Mouse (Mus musculus) MEL (cell line): ENCODE results near the gene C130032M10Rik. TPM values are rescaled to one million over a fixed set of nuclear protein-coding genes. Genes with fewer than 3 reads are reported as not detected.

Experiments
- DNase-seq: peaks from one replicate; pipeline ENCODE4 v3.0.0; 2011; ENCODE audit warnings: low read depth, low spot score
- H3K27ac ChIP-seq: 2 replicates; pipeline ENCODE4 v1.5.1; 2012; ENCODE audit warnings: low read depth, mild to moderate bottlenecking, control low read depth, low read length, moderate library complexity; ENCODE audit not compliant: control insufficient read depth
- H3K27me3 ChIP-seq, 2 experiments: fragments of 150-350 bp in 1 of 2; sonication (generic) in 1 of 2; 2 replicates each; pipeline ENCODE4 v1.6.1; 2012; ENCODE audit warnings: low read length in 2 of 2, mild to moderate bottlenecking in 2 of 2, improper control_type of control experiment in 1 of 2, moderate library complexity in 1 of 2; ENCODE audit not compliant: insufficient read depth in 2 of 2, control insufficient read depth in 1 of 2
- H3K36me3 ChIP-seq, 2 experiments: 2 replicates each; pipeline ENCODE4 v1.6.1; 2012 to 2014; ENCODE audit warnings: low read length in 2 of 2, improper control_type of control experiment in 1 of 2, inconsistent platforms in 1 of 2, mild to moderate bottlenecking in 1 of 2; ENCODE audit not compliant: insufficient read depth in 2 of 2, control insufficient read depth in 1 of 2
- H3K4me1 ChIP-seq, 2 experiments: fragments of 150-350 bp in 1 of 2; sonication (generic) in 1 of 2; 2 replicates each; pipeline ENCODE4 v1.6.1; 2012; ENCODE audit warnings: low read length in 2 of 2, improper control_type of control experiment in 1 of 2, mild to moderate bottlenecking in 1 of 2; ENCODE audit not compliant: insufficient read depth in 2 of 2, control insufficient read depth in 1 of 2
- H3K4me3 ChIP-seq, 2 experiments: fragments of 150-350 bp in 1 of 2; sonication (generic) in 1 of 2; 2 replicates each; pipeline ENCODE4 v1.5.1; 2012; ENCODE audit warnings: low read depth in 2 of 2, low read length in 2 of 2, mild to moderate bottlenecking in 2 of 2, moderate library complexity in 2 of 2, control low read depth in 1 of 2, improper control_type of control experiment in 1 of 2; ENCODE audit not compliant: control insufficient read depth in 1 of 2, insufficient read depth in 1 of 2
- H3K79me2 ChIP-seq: 2 replicates; pipeline ENCODE4 v1.6.1; 2012; ENCODE audit warnings: mild to moderate bottlenecking, low read length, moderate library complexity; ENCODE audit not compliant: control insufficient read depth, poor library complexity, insufficient read depth
- H3K9ac ChIP-seq: 2 replicates; pipeline ENCODE4 v1.6.1; 2012; ENCODE audit warnings: low read depth, mild to moderate bottlenecking, control low read depth, low read length, moderate library complexity; ENCODE audit not compliant: control insufficient read depth, poor library complexity, severe bottlenecking
- H3K9me3 ChIP-seq: fragments of 150-350 bp; sonication (generic); replicated peaks from 2 replicates; pipeline ENCODE4 v1.6.1; 2012; ENCODE audit warnings: mild to moderate bottlenecking, low read length, improper control_type of control experiment, moderate library complexity; ENCODE audit not compliant: insufficient read depth
- BHLHE40 ChIP-seq: IDR thresholded peaks from 2 replicates; pipeline ENCODE4 v1.6.1; 2012; ENCODE audit warnings: low read depth, mild to moderate bottlenecking, inconsistent platforms, low read length, improper control_type of control experiment, borderline replicate concordance
- CHD1 ChIP-seq: IDR thresholded peaks from 2 replicates; pipeline ENCODE4 v1.6.1; 2012; ENCODE audit warnings: low read depth, mild to moderate bottlenecking, inconsistent platforms, low read length, improper control_type of control experiment
- CTCF ChIP-seq, 3 experiments: IDR thresholded peaks in 2 of 3; conservative IDR thresholded peaks in 1 of 3; 2 replicates each; pipeline ENCODE4 v1.5.1; 2011 to 2012; ENCODE audit warnings: low read length in 3 of 3, low read depth in 2 of 3, mild to moderate bottlenecking in 2 of 3, improper control_type of control experiment in 1 of 3, inconsistent platforms in 1 of 3, mixed read lengths in 1 of 3, moderate library complexity in 1 of 3; ENCODE audit not compliant: control insufficient read depth in 1 of 3, insufficient read depth in 1 of 3, poor library complexity in 1 of 3, severe bottlenecking in 1 of 3
- E2F4 ChIP-seq: IDR thresholded peaks from 2 replicates; pipeline ENCODE4 v1.6.1; 2011; ENCODE audit warnings: low read depth, low read length, improper control_type of control experiment, borderline replicate concordance
- EP300 ChIP-seq, 2 experiments: IDR thresholded peaks; 2 replicates each; pipeline ENCODE4 v1.6.1; 2011; ENCODE audit warnings: improper control_type of control experiment in 2 of 2, low read length in 2 of 2, low read depth in 1 of 2, mild to moderate bottlenecking in 1 of 2
- ETS1 ChIP-seq: IDR thresholded peaks from 2 replicates; pipeline ENCODE4 v1.6.1; 2012; ENCODE audit warnings: low read depth, mild to moderate bottlenecking, inconsistent platforms, low read length, improper control_type of control experiment, moderate library complexity
- GABPA ChIP-seq: IDR thresholded peaks from 2 replicates; pipeline ENCODE4 v1.6.1; 2012; ENCODE audit warnings: low read depth, mild to moderate bottlenecking, inconsistent platforms, low read length, improper control_type of control experiment, moderate library complexity
- HCFC1 ChIP-seq: IDR thresholded peaks from 2 replicates; pipeline ENCODE4 v1.6.1; 2012; ENCODE audit warnings: low read depth, mild to moderate bottlenecking, inconsistent platforms, low read length, improper control_type of control experiment, moderate library complexity
- JUND ChIP-seq: IDR thresholded peaks from 2 replicates; pipeline ENCODE4 v1.6.1; 2011; ENCODE audit warnings: low read depth, mild to moderate bottlenecking, improper control_type of control experiment, low read length
- KAT2A ChIP-seq: conservative IDR thresholded peaks from 2 replicates; pipeline ENCODE4 v1.6.1; 2012; ENCODE audit warnings: low read depth, low read length, improper control_type of control experiment, inconsistent platforms
- MAX ChIP-seq: IDR thresholded peaks from 2 replicates; pipeline ENCODE4 v1.6.1; 2011; ENCODE audit warnings: low read length, improper control_type of control experiment
- MAZ ChIP-seq: IDR thresholded peaks from 2 replicates; pipeline ENCODE4 v1.6.1; 2012; ENCODE audit warnings: low read depth, mild to moderate bottlenecking, inconsistent platforms, low read length, improper control_type of control experiment
- MEF2A ChIP-seq: IDR thresholded peaks from 2 replicates; pipeline ENCODE4 v1.6.1; 2014; ENCODE audit warnings: low read depth, mild to moderate bottlenecking, inconsistent platforms, low read length, improper control_type of control experiment; ENCODE audit not compliant: poor library complexity, insufficient replicate concordance, severe bottlenecking; ENCODE audit errors: extremely low read depth
- MYC ChIP-seq: IDR thresholded peaks from 2 replicates; pipeline ENCODE4 v1.6.1; 2011; ENCODE audit warnings: low read depth, mild to moderate bottlenecking, low read length, improper control_type of control experiment, moderate library complexity
- NELFE ChIP-seq: IDR thresholded peaks from 2 replicates; pipeline ENCODE4 v1.6.1; 2011; ENCODE audit warnings: low read depth, low read length, improper control_type of control experiment
- NRF1 ChIP-seq: IDR thresholded peaks from 2 replicates; pipeline ENCODE4 v1.6.1; 2014; ENCODE audit warnings: low read depth, mild to moderate bottlenecking, inconsistent platforms, low read length, improper control_type of control experiment, moderate library complexity; ENCODE audit not compliant: poor library complexity, insufficient read depth, severe bottlenecking
- POLR2A ChIP-seq, 2 experiments: IDR thresholded peaks; 2 replicates each; pipeline ENCODE4 v1.6.1; 2011 to 2012; ENCODE audit warnings: low read length in 2 of 2, mild to moderate bottlenecking in 2 of 2, control low read depth in 1 of 2, improper control_type of control experiment in 1 of 2, low read depth in 1 of 2, moderate library complexity in 1 of 2; ENCODE audit not compliant: control insufficient read depth in 1 of 2, insufficient read depth in 1 of 2, poor library complexity in 1 of 2
- POLR2AphosphoS5 ChIP-seq: IDR thresholded peaks from 2 replicates; pipeline ENCODE4 v1.6.1; 2012; ENCODE audit warnings: low read depth, borderline replicate concordance, mild to moderate bottlenecking, inconsistent platforms, low read length, moderate library complexity, mixed read lengths
- RCOR1 ChIP-seq: IDR thresholded peaks from 2 replicates; pipeline ENCODE4 v1.6.1; 2012; ENCODE audit warnings: low read depth, mild to moderate bottlenecking, inconsistent platforms, low read length, improper control_type of control experiment
- SIN3A ChIP-seq: IDR thresholded peaks from 2 replicates; pipeline ENCODE4 v1.6.1; 2012; ENCODE audit warnings: low read length, improper control_type of control experiment, inconsistent platforms
- TBP ChIP-seq: IDR thresholded peaks from 2 replicates; pipeline ENCODE4 v1.8.0; 2011; ENCODE audit warnings: low read depth, low read length, improper control_type of control experiment
- TCF12 ChIP-seq: IDR thresholded peaks from 2 replicates; pipeline ENCODE4 v1.6.1; 2014; ENCODE audit warnings: low read depth, mild to moderate bottlenecking, inconsistent platforms, low read length, improper control_type of control experiment, moderate library complexity
- UBTF ChIP-seq: IDR thresholded peaks from 2 replicates; pipeline ENCODE4 v1.6.1; 2012; ENCODE audit warnings: low read depth, mild to moderate bottlenecking, inconsistent platforms, low read length, improper control_type of control experiment, moderate library complexity, borderline replicate concordance; ENCODE audit not compliant: insufficient read depth
- USF2 ChIP-seq, 2 experiments: IDR thresholded peaks; 2 replicates each; pipeline ENCODE4 v1.6.1; 2011 to 2012; ENCODE audit warnings: improper control_type of control experiment in 2 of 2, low read length in 2 of 2, borderline replicate concordance in 1 of 2, inconsistent platforms in 1 of 2, low read depth in 1 of 2, mild to moderate bottlenecking in 1 of 2; ENCODE audit not compliant: insufficient read depth in 1 of 2
- ZC3H11A ChIP-seq: IDR thresholded peaks from 2 replicates; pipeline ENCODE4 v1.6.1; 2012; ENCODE audit warnings: low read depth, mild to moderate bottlenecking, inconsistent platforms, low read length, improper control_type of control experiment
- ZKSCAN1 ChIP-seq: IDR thresholded peaks from 2 replicates; pipeline ENCODE4 v1.6.1; 2012; ENCODE audit warnings: low read depth, mild to moderate bottlenecking, inconsistent platforms, low read length, improper control_type of control experiment, moderate library complexity
- ZMIZ1 ChIP-seq: IDR thresholded peaks from 2 replicates; pipeline ENCODE4 v1.6.1; 2012; ENCODE audit warnings: low read depth, mild to moderate bottlenecking, inconsistent platforms, low read length, improper control_type of control experiment, moderate library complexity
- ZNF384 ChIP-seq: IDR thresholded peaks from 2 replicates; pipeline ENCODE4 v1.6.1; 2012; ENCODE audit warnings: low read depth, mild to moderate bottlenecking, inconsistent platforms, low read length, improper control_type of control experiment
- polyA plus RNA-seq, 2 experiments: library from polyadenylated mRNA; stranded (reverse) in 1 of 2; unstranded in 1 of 2; fragments of >175 nt in 1 of 2; fragments of >200 nt in 1 of 2; gene quantifications; 2 replicates each; pipeline versions ENCODE4 v1.2.1 to v1.2.4; 2012; ENCODE audit warnings: low replicate concordance in 2 of 2, low read depth in 1 of 2; ENCODE audit not compliant: insufficient read length in 2 of 2, insufficient read depth in 1 of 2, missing spikeins in 1 of 2
- total RNA-seq: library from RNA; depleted of rRNA; stranded (reverse); fragments of 300-350 nt; gene quantifications from 2 replicates; pipeline ENCODE4 v1.2.3, GENCODE M21; 2012

The C130032M10Rik gene
- total and polyA plus RNA-seq, 3 experiments, result not detected

- H3K4me3 ChIP-seq, result no peak overlapping the region
- H3K9me3 ChIP-seq, result no peaks in the 10 kb centered on the region
- no peaks in the 10 kb centered on the region for H3K79me2 ChIP-seq
- no peak overlapping the region for H3K27ac ChIP-seq
- no peak for TF ChIP-seq BHLHE40
- no peak for TF ChIP-seq TBP
- TF ChIP-seq ETS1, result no peak
- TF ChIP-seq E2F4, result no peak
- TF ChIP-seq CTCF (IDR thresholded peaks at IDR 0.05 in 2 of 3, conservative IDR thresholded peaks at IDR 0.05 in 1 of 3; ENCODE audit: control insufficient read depth in 1 of 3, insufficient read depth in 1 of 3, low read depth in 2 of 3, low read length in 3 of 3, poor library complexity in 1 of 3, severe bottlenecking in 1 of 3), result no peak
- no peak for TF ChIP-seq SIN3A
- no peak for TF ChIP-seq ZC3H11A
- TF ChIP-seq KAT2A, result no peak
- TF ChIP-seq EP300 (IDR thresholded peaks at IDR 0.05; ENCODE audit: low read depth in 1 of 2, low read length in 2 of 2), result no peak
- no peak for TF ChIP-seq NELFE
- no peak for TF ChIP-seq POLR2AphosphoS5
- TF ChIP-seq MAZ, result no peak
- TF ChIP-seq MAX, result no peak
- no peak for TF ChIP-seq ZMIZ1
- TF ChIP-seq USF2 (IDR thresholded peaks at IDR 0.05; ENCODE audit: borderline replicate concordance in 1 of 2, insufficient read depth in 1 of 2, low read depth in 1 of 2, low read length in 2 of 2), result no peak
- TF ChIP-seq UBTF, result no peak
- TF ChIP-seq MEF2A, result no peak
- TF ChIP-seq MYC, result no peak
- no peak for TF ChIP-seq NRF1
- no peaks in the 10 kb centered on the region for H3K36me3 ChIP-seq
- no peak for DNase-seq
- H3K27me3 ChIP-seq, result no peaks in the 10 kb centered on the region
- H3K9ac ChIP-seq, result no peak overlapping the region
- no peaks in the 10 kb centered on the region for H3K4me1 ChIP-seq
Observed at GRCm38 (mm10) chr9:114544754-114545393, 29.4 kb downstream of the C130032M10Rik start.

GRCm38 (mm10) chr9:114546765-114547164 lies 31.3 kb downstream of the C130032M10Rik start:
- no peak for DNase-seq
- Histone ChIP-seq H3K36me3 (no peaks in the 10 kb centered on the region), H3K4me1 (no peaks in the 10 kb centered on the region), H3K27ac (no peak overlapping the region), H3K9ac (no peak overlapping the region), H3K4me3 (no peak overlapping the region), H3K9me3 (no peaks in the 10 kb centered on the region), H3K79me2 (no peaks in the 10 kb centered on the region), H3K27me3 (no peaks in the 10 kb centered on the region)
- TF ChIP-seq EP300 (IDR thresholded peaks at IDR 0.05; ENCODE audit: low read depth in 1 of 2, low read length in 2 of 2) (no peak), JUND (no peak), CTCF (IDR thresholded peaks at IDR 0.05 in 2 of 3, conservative IDR thresholded peaks at IDR 0.05 in 1 of 3; ENCODE audit: control insufficient read depth in 1 of 3, insufficient read depth in 1 of 3, low read depth in 2 of 3, low read length in 3 of 3, poor library complexity in 1 of 3, severe bottlenecking in 1 of 3) (no peak), HCFC1 (no peak), ZNF384 (no peak), TCF12 (no peak), TBP (no peak), GABPA (no peak), ZKSCAN1 (no peak), KAT2A (no peak), POLR2A (IDR thresholded peaks at IDR 0.05; ENCODE audit: control insufficient read depth in 1 of 2, insufficient read depth in 1 of 2, low read depth in 1 of 2, low read length in 2 of 2, poor library complexity in 1 of 2) (no peak), CHD1 (no peak), RCOR1 (no peak), MYC (no peak), NRF1 (no peak), MAX (no peak), ZC3H11A (no peak), POLR2AphosphoS5 (no peak)
